Mouse (Mus musculus) midbrain, embryonic 16.5 days (tissue): Measurements from ENCODE around the gene Igsf9. TPM values are rescaled to one million over a fixed set of nuclear protein-coding genes. Genes with fewer than 3 reads are reported as not detected.

Source experiments
- ATAC-seq: fragments of 200-750 bp; cut with Nextera tagmentation; 2 replicates; pipeline ENCODE4 v1.8.0; 2017; ENCODE audit warnings: moderate TSS enrichment
- H3K27ac ChIP-seq: fragments of 300-500 bp; sonication (generic); 2 replicates; pipeline ENCODE4 v1.5.1; 2014; ENCODE audit warnings: mild to moderate bottlenecking, low read length, mixed read lengths
- H3K27me3 ChIP-seq: fragments of 300-500 bp; sonication (generic); 2 replicates; pipeline ENCODE4 v1.6.1; 2014; ENCODE audit warnings: low read depth, low read length, mixed read lengths; ENCODE audit not compliant: control insufficient read depth, insufficient read depth
- H3K36me3 ChIP-seq: fragments of 300-500 bp; sonication (generic); 2 replicates; pipeline ENCODE4 v1.6.1; 2014; ENCODE audit warnings: mild to moderate bottlenecking, low read length, moderate library complexity, mixed read lengths; ENCODE audit not compliant: control insufficient read depth, insufficient read depth
- H3K4me1 ChIP-seq: fragments of 300-500 bp; sonication (generic); 2 replicates; pipeline ENCODE4 v1.6.1; 2014; ENCODE audit warnings: mild to moderate bottlenecking, low read length, mixed read lengths; ENCODE audit not compliant: control insufficient read depth, insufficient read depth
- H3K4me2 ChIP-seq: fragments of 300-500 bp; sonication (generic); 2 replicates; pipeline ENCODE4 v1.6.1; 2014; ENCODE audit warnings: mild to moderate bottlenecking, low read length, mixed read lengths
- H3K4me3 ChIP-seq: fragments of 300-500 bp; sonication (generic); 2 replicates; pipeline ENCODE4 v1.5.1; 2014; ENCODE audit warnings: low read depth, mild to moderate bottlenecking, low read length, moderate library complexity, mixed read lengths
- H3K9ac ChIP-seq: fragments of 300-500 bp; sonication (generic); 2 replicates; pipeline ENCODE4 v1.6.1; 2014; ENCODE audit warnings: low read depth, low read length, mixed read lengths
- H3K9me3 ChIP-seq: fragments of 300-500 bp; sonication (generic); replicated peaks from 2 replicates; pipeline ENCODE4 v1.6.1; 2014; ENCODE audit warnings: mild to moderate bottlenecking, low read length, mixed read lengths; ENCODE audit not compliant: control insufficient read depth, poor library complexity, severe bottlenecking
- WGBS: fragments of 180-500 bp; shearing (Covaris S2); extraction: QIAGEN DNeasy Blood & Tissue Kit; methylation state at CpG from one replicate; pipeline ENCODE4 v1.1.7; 2014; 5-methylcytosine and 5-hydroxymethylcytosine counted together
- polyA plus RNA-seq: library from polyadenylated mRNA; unstranded; fragments of >200 nt; fragmentation: Nextera tagmentation; extraction: Ambion mirVana; gene quantifications from 2 replicates; pipeline ENCODE4 v1.2.1, GENCODE M21; 2015

Igsf9 gene
- polyA plus RNA-seq, 1 experiment from 2014 or later: 74.4 TPM

- Histone ChIP-seq H3K4me3 (no peak overlapping the region), H3K27me3 (peaks cover under 1% of the 10 kb centered on the region; the same call in 1 of the 2 replicates), H3K4me2 (no peak overlapping the region), H3K36me3 (no peaks in the 10 kb centered on the region), H3K9me3 (no peaks in the 10 kb centered on the region), H3K9ac (no peak overlapping the region), H3K27ac (no peak overlapping the region), H3K4me1 (peaks cover 17% of the 10 kb centered on the region; the same call in 1 of the 2 replicates)
- 59% methylated on average over 5 of the region's 5 CpGs for WGBS
- no peak for ATAC-seq
Measured at GRCm38 (mm10) chr1:172507001-172507400, 25.4 kb downstream of the Igsf9 start.

GRCm38 (mm10) chr1:172507701-172508100 is 26.1 kb downstream of the Igsf9 start:
- H3K9ac ChIP-seq: no peak overlapping the region
- no peak overlapping the region for H3K27ac ChIP-seq
- ATAC-seq: no peak
- WGBS: 100% methylated on average over 3 of the region's 3 CpGs
- no peak overlapping the region for H3K4me3 ChIP-seq
- H3K4me2 ChIP-seq: no peak overlapping the region
- H3K9me3 ChIP-seq: no peaks in the 10 kb centered on the region
- H3K4me1 ChIP-seq: peaks cover 12% of the 10 kb centered on the region; the same call in 1 of the 2 replicates
- H3K36me3 ChIP-seq: no peaks in the 10 kb centered on the region
- H3K27me3 ChIP-seq: no peaks in the 10 kb centered on the region

GRCm38 (mm10) chr1:172508172-172508571 is 26.6 kb downstream of the Igsf9 start:
- H3K4me2 ChIP-seq: no peak overlapping the region
- 41% methylated on average over 2 of the region's 2 CpGs for WGBS
- no peak overlapping the region for H3K9ac ChIP-seq
- no peaks in the 10 kb centered on the region; the same call in 1 of the 2 replicates for H3K27me3 ChIP-seq
- H3K36me3 ChIP-seq: no peaks in the 10 kb centered on the region
- no peak overlapping the region for H3K4me3 ChIP-seq
- H3K9me3 ChIP-seq: no peaks in the 10 kb centered on the region
- peaks cover 10% of the 10 kb centered on the region; the same call in 1 of the 2 replicates for H3K4me1 ChIP-seq
- 0 out of 2 replicates have a peak, but pooled peaks have one; percentile 13 for ATAC-seq
- no peak overlapping the region for H3K27ac ChIP-seq

- no peak overlapping the region for H3K9ac ChIP-seq
- H3K27me3 ChIP-seq: no peaks in the 10 kb centered on the region; the same call in 1 of the 2 replicates
- peaks cover 9% of the 10 kb centered on the region; the same call in 1 of the 2 replicates for H3K4me1 ChIP-seq
- no peaks in the 10 kb centered on the region for H3K9me3 ChIP-seq
- no peak overlapping the region for H3K4me2 ChIP-seq
- ATAC-seq: no peak
- H3K27ac ChIP-seq: no peak overlapping the region
- H3K4me3 ChIP-seq: no peak overlapping the region
- WGBS: 74% methylated on average over 5 of the region's 5 CpGs
- no peaks in the 10 kb centered on the region for H3K36me3 ChIP-seq
Measured at GRCm38 (mm10) chr1:172509235-172509634, 27.6 kb downstream of the Igsf9 start.

GRCm38 (mm10) chr1:172509983-172510382 is 28.4 kb downstream of the Igsf9 start:
- Histone ChIP-seq H3K4me1 (peaks cover 6% of the 10 kb centered on the region; the same call in 1 of the 2 replicates), H3K4me3 (no peak overlapping the region), H3K9me3 (no peaks in the 10 kb centered on the region), H3K27me3 (no peaks in the 10 kb centered on the region; the same call in 1 of the 2 replicates), H3K9ac (no peak overlapping the region), H3K36me3 (no peaks in the 10 kb centered on the region), H3K27ac (no peak overlapping the region), H3K4me2 (no peak overlapping the region)
- ATAC-seq: no peak
- WGBS: 51% methylated on average over 8 of the region's 8 CpGs

- Histone ChIP-seq H3K4me2 (no peak overlapping the region), H3K9ac (no peak overlapping the region), H3K9me3 (no peaks in the 10 kb centered on the region), H3K27ac (no peak overlapping the region), H3K4me1 (peaks cover 6% of the 10 kb centered on the region; the same call in 1 of the 2 replicates), H3K4me3 (no peak overlapping the region), H3K36me3 (no peaks in the 10 kb centered on the region), H3K27me3 (no peaks in the 10 kb centered on the region; the same call in 1 of the 2 replicates)
- ATAC-seq: peak; percentile 22; the same call in 1 of the 2 replicates
- 35% methylated on average over 13 of the region's 13 CpGs for WGBS
Measured at GRCm38 (mm10) chr1:172510421-172510972, 28.9 kb downstream of the Igsf9 start.

- WGBS: 40% methylated on average over 13 of the region's 13 CpGs
- H3K4me1 ChIP-seq: peaks cover 4% of the 10 kb centered on the region; the same call in 1 of the 2 replicates
- ATAC-seq: no peak
- H3K36me3 ChIP-seq: no peaks in the 10 kb centered on the region
- H3K4me2 ChIP-seq: peak overlapping the region; percentile 37
- H3K4me3 ChIP-seq: no peak overlapping the region
- H3K27ac ChIP-seq: no peak overlapping the region
- no peaks in the 10 kb centered on the region; the same call in 1 of the 2 replicates for H3K9me3 ChIP-seq
- H3K9ac ChIP-seq: no peak overlapping the region
- H3K27me3 ChIP-seq: no peaks in the 10 kb centered on the region; the same call in 1 of the 2 replicates
Measured at GRCm38 (mm10) chr1:172512962-172513361, 31.4 kb downstream of the Igsf9 start.

GRCm38 (mm10) chr1:172513525-172514212 is 32.1 kb downstream of the Igsf9 start:
- H3K4me1 ChIP-seq: 0 out of 2 replicates have a peak, but pooled peaks cover 2% of the 10 kb centered on the region
- H3K9ac ChIP-seq: no peak overlapping the region
- H3K4me3 ChIP-seq: no peak overlapping the region
- no peak overlapping the region for H3K4me2 ChIP-seq
- H3K27me3 ChIP-seq: no peaks in the 10 kb centered on the region; the same call in 1 of the 2 replicates
- no peak for ATAC-seq
- 79% methylated on average over 17 of the region's 17 CpGs for WGBS
- no peaks in the 10 kb centered on the region for H3K36me3 ChIP-seq
- H3K27ac ChIP-seq: no peak overlapping the region
- no peaks in the 10 kb centered on the region; the same call in 1 of the 2 replicates for H3K9me3 ChIP-seq

- no peak overlapping the region for H3K4me3 ChIP-seq
- H3K36me3 ChIP-seq: no peaks in the 10 kb centered on the region
- 0 out of 2 replicates have a peak, but pooled peaks cover 2% of the 10 kb centered on the region for H3K4me1 ChIP-seq
- no peaks in the 10 kb centered on the region; the same call in 1 of the 2 replicates for H3K27me3 ChIP-seq
- H3K4me2 ChIP-seq: no peak overlapping the region
- WGBS: 69% methylated on average over 4 of the region's 4 CpGs
- no peaks in the 10 kb centered on the region; the same call in 1 of the 2 replicates for H3K9me3 ChIP-seq
- H3K27ac ChIP-seq: no peak overlapping the region
- H3K9ac ChIP-seq: no peak overlapping the region
- ATAC-seq: no peak
Measured at GRCm38 (mm10) chr1:172514213-172514529, 32.6 kb downstream of the Igsf9 start.
